Mouse (Mus musculus) liver, embryonic 16.5 days (tissue): ENCODE measurements around the gene Dlk2. TPM values are rescaled to one million over a fixed set of nuclear protein-coding genes. Genes with fewer than 3 reads are reported as not detected.

ENCODE experiments used
- ATAC-seq: fragments of 200-750 bp; cut with Nextera tagmentation; 2 replicates; pipeline ENCODE4 v1.8.0; 2017; ENCODE audit warnings: low read depth, mild to moderate bottlenecking, moderate number of reproducible peaks, moderate library complexity
- H3K27ac ChIP-seq: fragments of 300-500 bp; sonication (generic); 2 replicates; pipeline ENCODE4 v1.5.1; 2014; ENCODE audit warnings: mild to moderate bottlenecking, low read length
- H3K27me3 ChIP-seq: fragments of 300-500 bp; sonication (generic); 2 replicates; pipeline ENCODE4 v1.6.1; 2014; ENCODE audit warnings: low read depth, low read length, mixed read lengths; ENCODE audit not compliant: control insufficient read depth, insufficient read depth
- H3K36me3 ChIP-seq: fragments of 300-500 bp; sonication (generic); 2 replicates; pipeline ENCODE4 v1.6.1; 2014; ENCODE audit warnings: mild to moderate bottlenecking; ENCODE audit not compliant: control insufficient read depth, insufficient read depth
- H3K4me1 ChIP-seq: fragments of 300-500 bp; sonication (generic); 2 replicates; pipeline ENCODE4 v1.6.1; 2014; ENCODE audit warnings: low read depth, low read length, mixed read lengths; ENCODE audit not compliant: control insufficient read depth
- H3K4me2 ChIP-seq: fragments of 300-500 bp; sonication (generic); 2 replicates; pipeline ENCODE4 v1.6.1; 2014; ENCODE audit warnings: low read depth, low read length, mixed read lengths
- H3K4me3 ChIP-seq: fragments of 300-500 bp; sonication (generic); 2 replicates; pipeline ENCODE4 v1.5.1; 2014; ENCODE audit warnings: low read depth, mild to moderate bottlenecking, low read length
- H3K9ac ChIP-seq: fragments of 300-500 bp; sonication (generic); 2 replicates; pipeline ENCODE4 v1.6.1; 2014; ENCODE audit warnings: low read depth, low read length
- H3K9me3 ChIP-seq: fragments of 300-500 bp; sonication (generic); replicated peaks from 2 replicates; pipeline ENCODE4 v1.6.1; 2016; ENCODE audit warnings: low read length; ENCODE audit not compliant: control insufficient read depth
- WGBS: fragments of 180-500 bp; shearing (Covaris S2); extraction: QIAGEN DNeasy Blood & Tissue Kit; methylation state at CpG from one replicate; pipeline ENCODE4 v1.1.7; 2014; ENCODE audit not compliant: insufficient replicate concordance; 5-methylcytosine and 5-hydroxymethylcytosine counted together
- polyA plus RNA-seq: library from polyadenylated mRNA; unstranded; fragments of >200 nt; fragmentation: Nextera tagmentation; extraction: Ambion mirVana; gene quantifications from 2 replicates; pipeline ENCODE4 v1.2.1, GENCODE M21; 2015

The Dlk2 gene
- polyA plus RNA-seq, 1 experiment from 2014 or later, result 0.06 TPM

- H3K36me3 ChIP-seq, result peaks cover 33% of the 10 kb centered on the region
- no peak overlapping the region for H3K4me3 ChIP-seq
- H3K4me1 ChIP-seq, result peaks cover 10% of the 10 kb centered on the region
- no peaks in the 10 kb centered on the region for H3K9me3 ChIP-seq
- H3K27ac ChIP-seq, result no peak overlapping the region
- H3K9ac ChIP-seq, result no peak overlapping the region
- no peak for ATAC-seq
- WGBS, result 74% methylated on average over 30 of the region's 30 CpGs
- H3K4me2 ChIP-seq, result no peak overlapping the region
- H3K27me3 ChIP-seq, result peaks cover 25% of the 10 kb centered on the region
Measured at GRCm38 (mm10) chr17:46258279-46259053, 38.8 kb upstream of the Dlk2 start.

DNA sequence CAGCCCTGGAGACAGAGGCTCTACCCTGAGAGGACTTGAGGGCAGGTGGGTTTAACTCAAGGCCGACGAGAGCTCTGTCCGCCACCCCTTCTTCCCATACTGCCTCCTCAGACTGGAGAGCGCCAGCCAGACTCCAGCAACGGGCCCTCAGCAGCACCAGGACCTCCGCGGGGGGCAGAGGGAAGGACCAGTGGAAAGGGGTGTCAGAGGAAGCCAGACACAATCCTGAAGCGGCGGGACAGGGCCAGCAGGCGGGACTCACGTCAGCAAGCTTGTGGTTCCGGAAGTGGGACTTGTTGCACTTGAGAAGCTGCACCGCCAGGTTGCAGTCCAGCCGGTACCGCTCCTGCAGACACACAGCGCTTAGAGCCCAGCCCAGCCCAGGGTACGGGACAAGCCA lies 37.5 kb upstream of the Dlk2 start:
- H3K4me2 ChIP-seq, result no peak overlapping the region
- ATAC-seq, result no peak
- no peak overlapping the region for H3K27ac ChIP-seq
- H3K4me3 ChIP-seq, result no peak overlapping the region
- H3K4me1 ChIP-seq, result no peaks in the 10 kb centered on the region
- H3K27me3 ChIP-seq, result peaks cover 13% of the 10 kb centered on the region
- no peak overlapping the region for H3K9ac ChIP-seq
- H3K9me3 ChIP-seq, result no peaks in the 10 kb centered on the region
- WGBS, result 83% methylated on average over 17 of the region's 17 CpGs
- peaks cover 44% of the 10 kb centered on the region for H3K36me3 ChIP-seq

GRCm38 (mm10) chr17:46262201-46262694 lies 35.0 kb upstream of the Dlk2 start:
- Histone ChIP-seq H3K9ac (no peak overlapping the region), H3K27ac (no peak overlapping the region), H3K4me1 (no peaks in the 10 kb centered on the region; the same call in 1 of the 2 replicates), H3K36me3 (peaks cover 44% of the 10 kb centered on the region), H3K9me3 (no peaks in the 10 kb centered on the region), H3K4me3 (no peak overlapping the region), H3K4me2 (no peak overlapping the region), H3K27me3 (no peaks in the 10 kb centered on the region)
- WGBS, result 78% methylated on average over 5 of the region's 5 CpGs
- ATAC-seq, result no peak

GRCm38 (mm10) chr17:46265502-46265901 lies 31.7 kb upstream of the Dlk2 start:
- Histone ChIP-seq H3K9me3 (no peaks in the 10 kb centered on the region), H3K36me3 (peaks cover 24% of the 10 kb centered on the region), H3K4me1 (no peaks in the 10 kb centered on the region; the same call in 1 of the 2 replicates), H3K9ac (no peak overlapping the region), H3K27me3 (no peaks in the 10 kb centered on the region), H3K4me3 (no peak overlapping the region), H3K27ac (no peak overlapping the region), H3K4me2 (no peak overlapping the region)
- no peak for ATAC-seq
- 79% methylated on average over 12 of the region's 12 CpGs for WGBS

GRCm38 (mm10) chr17:46265918-46266618 lies 31.2 kb upstream of the Dlk2 start:
- ATAC-seq, result peak; percentile 50
- Histone ChIP-seq H3K4me2 (no peak overlapping the region), H3K9me3 (no peaks in the 10 kb centered on the region), H3K4me1 (no peaks in the 10 kb centered on the region; the same call in 1 of the 2 replicates), H3K36me3 (peaks cover 24% of the 10 kb centered on the region), H3K27me3 (no peaks in the 10 kb centered on the region), H3K27ac (no peak overlapping the region), H3K4me3 (no peak overlapping the region), H3K9ac (no peak overlapping the region)
- WGBS, result 30% methylated on average over 14 of the region's 14 CpGs

GRCm38 (mm10) chr17:46266986-46267385 lies 30.2 kb upstream of the Dlk2 start:
- H3K36me3 ChIP-seq, result peaks cover 21% of the 10 kb centered on the region
- WGBS, result 73% methylated on average over 6 of the region's 6 CpGs
- H3K4me1 ChIP-seq, result no peaks in the 10 kb centered on the region; the same call in 1 of the 2 replicates
- no peak overlapping the region for H3K9ac ChIP-seq
- H3K27ac ChIP-seq, result no peak overlapping the region
- H3K9me3 ChIP-seq, result no peaks in the 10 kb centered on the region
- H3K4me3 ChIP-seq, result no peak overlapping the region
- no peak overlapping the region for H3K4me2 ChIP-seq
- no peak for ATAC-seq
- H3K27me3 ChIP-seq, result no peaks in the 10 kb centered on the region

- H3K4me2 ChIP-seq, result no peak overlapping the region
- H3K9ac ChIP-seq, result no peak overlapping the region
- peaks cover 16% of the 10 kb centered on the region; the same call in 1 of the 2 replicates for H3K36me3 ChIP-seq
- H3K27me3 ChIP-seq, result no peaks in the 10 kb centered on the region
- no peak overlapping the region for H3K27ac ChIP-seq
- ATAC-seq, result no peak
- no peaks in the 10 kb centered on the region for H3K9me3 ChIP-seq
- H3K4me3 ChIP-seq, result no peak overlapping the region
- H3K4me1 ChIP-seq, result no peaks in the 10 kb centered on the region; the same call in 1 of the 2 replicates
- WGBS, result 70% methylated on average over 7 of the region's 7 CpGs
Measured at GRCm38 (mm10) chr17:46267511-46267910, 29.7 kb upstream of the Dlk2 start.

DNA sequence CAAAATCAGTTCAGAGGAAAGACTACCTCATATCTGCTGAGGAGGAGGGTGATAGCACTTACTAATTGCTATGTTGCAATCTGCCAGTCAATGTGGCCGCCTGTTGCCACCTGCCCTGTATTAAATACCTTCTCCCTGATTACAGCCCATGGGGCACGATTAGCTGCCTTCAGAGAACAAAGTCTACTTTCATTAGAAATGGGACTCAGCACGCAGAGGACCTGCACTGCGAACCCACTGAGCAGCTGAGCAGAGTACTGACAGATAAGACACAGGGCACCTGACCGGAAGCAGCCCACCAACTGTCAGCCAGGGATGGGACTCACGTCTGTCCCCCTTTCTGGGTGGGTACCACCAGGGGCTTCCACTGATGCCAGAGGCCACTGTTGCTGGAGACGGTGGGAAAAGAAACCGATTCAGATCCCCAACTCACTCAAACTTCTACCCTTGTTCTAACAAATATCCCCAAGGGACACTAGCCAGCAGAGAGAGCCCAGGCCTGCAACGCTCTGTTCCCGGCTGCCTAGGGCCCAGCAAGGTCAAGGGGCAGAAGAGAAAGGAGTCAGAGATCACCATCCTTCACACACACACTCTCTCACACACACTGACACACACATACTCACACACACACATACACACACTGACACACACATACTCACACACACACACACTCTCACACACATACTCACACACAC lies 29.0 kb upstream of the Dlk2 start:
- H3K4me1 ChIP-seq, result no peaks in the 10 kb centered on the region; the same call in 1 of the 2 replicates
- H3K36me3 ChIP-seq, result peaks cover 12% of the 10 kb centered on the region; the same call in 1 of the 2 replicates
- H3K27me3 ChIP-seq, result no peaks in the 10 kb centered on the region
- 73% methylated on average over 10 of the region's 10 CpGs for WGBS
- H3K27ac ChIP-seq, result no peak overlapping the region
- no peak for ATAC-seq
- H3K4me3 ChIP-seq, result no peak overlapping the region
- no peaks in the 10 kb centered on the region for H3K9me3 ChIP-seq
- H3K4me2 ChIP-seq, result no peak overlapping the region
- no peak overlapping the region for H3K9ac ChIP-seq
